Mouse (Mus musculus): Measurements from ENCODE around the gene Arrdc4. TPM values are rescaled to one million over a fixed set of nuclear protein-coding genes. Genes with fewer than 3 reads are reported as not detected.

The Arrdc4 gene
- total and polyA plus RNA-seq, 3 experiments: not detected

GRCm38 (mm10) chr7:68756656-68757204, 7.7 kb upstream of the Arrdc4 start:
- dilution Hi-C loops (cut with MboI; ENCODE audit: extremely low pct_ligation_motif_present, extremely low pct_unique_long_range_greater_than_20kb, low sequenced_read_pairs) (no loop called here), in situ Hi-C loops (cut with MboI; ENCODE audit: low pct_ligation_motif_present, low pct_unique_long_range_greater_than_20kb, low sequenced_read_pairs) (no loop called here)
- no peaks in the 10 kb centered on the region for H3K4me1 ChIP-seq (ENCODE audit: control insufficient read depth in 1 of 2, insufficient read depth in 2 of 2)
- H3K27me3 ChIP-seq (replicated peaks): no peaks in the 10 kb centered on the region
- no peaks in the 10 kb centered on the region for H3K36me3 ChIP-seq (replicated peaks in 1 of 2; ENCODE audit: control insufficient read depth in 1 of 2, insufficient read depth in 1 of 2, low read length in 1 of 2)
- H3K4me3 ChIP-seq (replicated peaks in 1 of 3; ENCODE audit: low read depth in 2 of 3, low read length in 2 of 3, poor library complexity in 1 of 3): no peak overlapping the region
- no peak overlapping the region for H3K27ac ChIP-seq (ENCODE audit: insufficient read depth, low read depth)
- no peak overlapping the region for H3K9ac ChIP-seq (ENCODE audit: insufficient read depth, low read depth)
- DNase-seq (ENCODE audit: extremely low read depth): no peak
- no peak overlapping the region for H3K4me2 ChIP-seq (ENCODE audit: insufficient read depth, low read depth, poor library complexity, severe bottlenecking)
- H3K9me3 ChIP-seq (replicated peaks; ENCODE audit: low read length): peaks cover 32% of the 10 kb centered on the region
- TF ChIP-seq UBTF (IDR thresholded peaks at IDR 0.05; ENCODE audit: low read depth, low read length): no peak
- no peak for TF ChIP-seq RAD21 (IDR thresholded peaks at IDR 0.05; ENCODE audit: low read depth, low read length)
- no peak for TF ChIP-seq BHLHE40 (IDR thresholded peaks at IDR 0.05; ENCODE audit: low read depth, low read length)
- no peak for TF ChIP-seq IRF4 (IDR thresholded peaks at IDR 0.05; ENCODE audit: low read depth, low read length)
- TF ChIP-seq ETS1 (conservative IDR thresholded peaks at IDR 0.05; ENCODE audit: low read depth, low read length): no peak
- TF ChIP-seq CTCF (conservative IDR thresholded peaks at IDR 0.05 in 1 of 2, IDR thresholded peaks at IDR 0.05 in 1 of 2; ENCODE audit: low read depth in 2 of 2, low read length in 2 of 2): no peak
- no peaks in the 10 kb centered on the region for H3K79me2 ChIP-seq (replicated peaks; ENCODE audit: control insufficient read depth, extremely low read depth, insufficient read depth, poor library complexity, severe bottlenecking)

GRCm38 (mm10) chr7:68749919-68750318, 878 bp upstream of the Arrdc4 start:
- H3K4me1 ChIP-seq (ENCODE audit: control insufficient read depth in 1 of 2, insufficient read depth in 2 of 2): no peaks in the 10 kb centered on the region
- H3K36me3 ChIP-seq (replicated peaks in 1 of 2; ENCODE audit: control insufficient read depth in 1 of 2, insufficient read depth in 1 of 2, low read length in 1 of 2): no peaks in the 10 kb centered on the region
- H3K9ac ChIP-seq (ENCODE audit: insufficient read depth, low read depth): no peak overlapping the region
- dilution Hi-C loops (cut with MboI; ENCODE audit: extremely low pct_ligation_motif_present, extremely low pct_unique_long_range_greater_than_20kb, low sequenced_read_pairs): no loop called here
- H3K4me2 ChIP-seq (ENCODE audit: insufficient read depth, low read depth, poor library complexity, severe bottlenecking): no peak overlapping the region
- in situ Hi-C loops (cut with MboI; ENCODE audit: low pct_ligation_motif_present, low pct_unique_long_range_greater_than_20kb, low sequenced_read_pairs): no loop called here
- no peak overlapping the region for H3K4me3 ChIP-seq (replicated peaks in 1 of 3; ENCODE audit: low read depth in 2 of 3, low read length in 2 of 3, poor library complexity in 1 of 3)
- H3K27me3 ChIP-seq (replicated peaks): no peaks in the 10 kb centered on the region
- H3K27ac ChIP-seq (ENCODE audit: insufficient read depth, low read depth): no peak overlapping the region
- TF ChIP-seq MAX (IDR thresholded peaks at IDR 0.05; ENCODE audit: low read length) (no peak), CHD1 (IDR thresholded peaks at IDR 0.05; ENCODE audit: low read depth, low read length) (no peak), NELFE (IDR thresholded peaks at IDR 0.05; ENCODE audit: low read depth, low read length) (no peak), PAX5 (IDR thresholded peaks at IDR 0.05; ENCODE audit: low read length) (no peak), POLR2A (IDR thresholded peaks at IDR 0.05; ENCODE audit: low read depth, low read length) (no peak), TBP (conservative IDR thresholded peaks at IDR 0.05; ENCODE audit: low read depth, low read length) (no peak), ETS1 (conservative IDR thresholded peaks at IDR 0.05; ENCODE audit: low read depth, low read length) (no peak), ZC3H11A (IDR thresholded peaks at IDR 0.05; ENCODE audit: low read depth, low read length) (no peak), TCF12 (IDR thresholded peaks at IDR 0.05; ENCODE audit: low read depth, low read length) (no peak), RCOR1 (conservative IDR thresholded peaks at IDR 0.05; ENCODE audit: low read depth, low read length) (no peak), HCFC1 (IDR thresholded peaks at IDR 0.05; ENCODE audit: low read depth, low read length) (no peak), JUN (IDR thresholded peaks at IDR 0.05; ENCODE audit: insufficient read depth, low read depth, low read length) (no peak), E2F4 (IDR thresholded peaks at IDR 0.05; ENCODE audit: insufficient replicate concordance, low read depth, low read length) (no peak), CTCF (conservative IDR thresholded peaks at IDR 0.05 in 1 of 2, IDR thresholded peaks at IDR 0.05 in 1 of 2; ENCODE audit: low read depth in 2 of 2, low read length in 2 of 2) (no peak), UBTF (IDR thresholded peaks at IDR 0.05; ENCODE audit: low read depth, low read length) (no peak), IRF4 (IDR thresholded peaks at IDR 0.05; ENCODE audit: low read depth, low read length) (no peak)
- no peak for DNase-seq (ENCODE audit: extremely low read depth)
- H3K79me2 ChIP-seq (replicated peaks; ENCODE audit: control insufficient read depth, extremely low read depth, insufficient read depth, poor library complexity, severe bottlenecking): no peaks in the 10 kb centered on the region
- H3K9me3 ChIP-seq (replicated peaks; ENCODE audit: low read length): peaks cover 66% of the 10 kb centered on the region

Measured in CH12.LX (cell line).